Mouse (Mus musculus): Measurements from ENCODE around the gene Stam. TPM values are rescaled to one million over a fixed set of nuclear protein-coding genes. Genes with fewer than 3 reads are reported as not detected.

Stam gene
- polyA plus RNA-seq, 1 experiment, result 71.3 TPM

DNA sequence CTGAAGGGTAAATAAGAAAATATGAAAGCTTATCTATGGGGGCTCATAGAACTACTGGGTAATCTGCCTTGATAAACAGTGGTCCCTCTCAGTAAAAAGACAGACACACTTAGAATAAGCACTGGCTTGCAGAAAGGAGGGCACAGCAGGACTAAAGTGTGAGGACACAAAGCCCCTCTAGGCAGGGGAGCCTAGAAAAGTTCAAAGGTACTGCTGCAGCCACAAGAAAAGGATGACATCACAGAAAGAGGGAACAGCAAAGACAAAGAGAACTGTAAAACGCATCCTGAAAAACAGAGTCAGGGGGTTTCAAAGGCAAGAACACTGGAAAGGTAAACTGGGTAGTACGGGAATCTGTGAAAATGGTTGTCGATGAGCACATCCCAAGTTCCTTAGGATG, 20.3 kb upstream of the Stam start:
- TF ChIP-seq EP300 (IDR thresholded peaks at IDR 0.05; ENCODE audit: insufficient read depth, low read depth, low read length), result no peak
- TF ChIP-seq POLR2A (IDR thresholded peaks at IDR 0.05; ENCODE audit: insufficient read depth, low read length), result no peak
- Histone ChIP-seq H3K9me3 (replicated peaks; ENCODE audit: control insufficient read depth, insufficient read depth, low read length, poor library complexity, severe bottlenecking) (no peaks in the 10 kb centered on the region), H3K27ac (ENCODE audit: insufficient read depth, low read length) (no peak overlapping the region), H3K4me1 (ENCODE audit: control insufficient read depth, insufficient read depth, low read length) (no peaks in the 10 kb centered on the region), H3K4me3 (ENCODE audit: low read depth, low read length) (no peak overlapping the region), H3K36me3 (ENCODE audit: control insufficient read depth, insufficient read depth, low read length, poor library complexity, severe bottlenecking) (no peaks in the 10 kb centered on the region), H3K9ac (ENCODE audit: low read depth, poor library complexity, severe bottlenecking) (no peak overlapping the region), H3K27me3 (ENCODE audit: control insufficient read depth, insufficient read depth, low read length, poor library complexity, severe bottlenecking) (no peaks in the 10 kb centered on the region)

- H3K36me3 ChIP-seq (ENCODE audit: control insufficient read depth, insufficient read depth, low read length, poor library complexity, severe bottlenecking), result no peaks in the 10 kb centered on the region
- no peaks in the 10 kb centered on the region for H3K4me1 ChIP-seq (ENCODE audit: control insufficient read depth, insufficient read depth, low read length)
- TF ChIP-seq EP300 (IDR thresholded peaks at IDR 0.05; ENCODE audit: insufficient read depth, low read depth, low read length) (no peak), POLR2A (IDR thresholded peaks at IDR 0.05; ENCODE audit: insufficient read depth, low read length) (no peak), CTCF (IDR thresholded peaks at IDR 0.05; ENCODE audit: low read depth, low read length) (no peak)
- no peaks in the 10 kb centered on the region for H3K9me3 ChIP-seq (replicated peaks; ENCODE audit: control insufficient read depth, insufficient read depth, low read length, poor library complexity, severe bottlenecking)
- H3K27ac ChIP-seq (ENCODE audit: insufficient read depth, low read length), result no peak overlapping the region
- no peak overlapping the region for H3K9ac ChIP-seq (ENCODE audit: low read depth, poor library complexity, severe bottlenecking)
- no peak overlapping the region for H3K4me3 ChIP-seq (ENCODE audit: low read depth, low read length)
- H3K27me3 ChIP-seq (ENCODE audit: control insufficient read depth, insufficient read depth, low read length, poor library complexity, severe bottlenecking), result no peaks in the 10 kb centered on the region
Observed at GRCm38 (mm10) chr2:14054163-14054562, 19.7 kb upstream of the Stam start.

- H3K36me3 ChIP-seq (ENCODE audit: control insufficient read depth, insufficient read depth, low read length, poor library complexity, severe bottlenecking), result no peaks in the 10 kb centered on the region
- H3K9me3 ChIP-seq (replicated peaks; ENCODE audit: control insufficient read depth, insufficient read depth, low read length, poor library complexity, severe bottlenecking), result no peaks in the 10 kb centered on the region
- H3K4me1 ChIP-seq (ENCODE audit: control insufficient read depth, insufficient read depth, low read length), result no peaks in the 10 kb centered on the region
- no peak overlapping the region for H3K27ac ChIP-seq (ENCODE audit: insufficient read depth, low read length)
- TF ChIP-seq CTCF (IDR thresholded peaks at IDR 0.05; ENCODE audit: low read depth, low read length), result no peak
- TF ChIP-seq POLR2A (IDR thresholded peaks at IDR 0.05; ENCODE audit: insufficient read depth, low read length), result no peak
- no peak for TF ChIP-seq EP300 (IDR thresholded peaks at IDR 0.05; ENCODE audit: insufficient read depth, low read depth, low read length)
- peak overlapping the region; percentile 96 for H3K4me3 ChIP-seq (ENCODE audit: low read depth, low read length)
- peak overlapping the region; percentile 84 for H3K9ac ChIP-seq (ENCODE audit: low read depth, poor library complexity, severe bottlenecking)
- no peaks in the 10 kb centered on the region; the same call in 1 of the 2 replicates for H3K27me3 ChIP-seq (ENCODE audit: control insufficient read depth, insufficient read depth, low read length, poor library complexity, severe bottlenecking)
Observed at GRCm38 (mm10) chr2:14054716-14055115, 19.2 kb upstream of the Stam start.

DNA sequence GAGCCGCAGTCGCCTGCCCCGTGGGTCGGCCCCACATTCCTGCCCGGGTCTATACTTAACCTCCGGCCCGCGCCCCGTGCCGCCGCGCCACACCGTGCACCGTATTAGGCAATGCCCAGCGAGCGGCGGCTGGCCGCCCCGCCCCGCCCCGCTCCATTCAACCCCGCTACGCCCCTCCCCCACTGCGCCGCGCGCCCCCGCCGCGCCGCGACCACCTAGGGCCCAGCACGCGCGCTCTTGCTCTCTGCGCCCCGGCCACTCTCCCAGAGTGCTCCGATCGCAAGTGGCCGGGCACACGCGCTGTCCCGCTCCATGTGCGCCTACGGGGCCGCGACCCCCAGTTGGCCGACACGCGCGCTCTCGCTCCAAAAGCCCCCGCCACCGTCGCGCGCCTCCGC, 18.7 kb upstream of the Stam start:
- Histone ChIP-seq H3K9me3 (replicated peaks; ENCODE audit: control insufficient read depth, insufficient read depth, low read length, poor library complexity, severe bottlenecking) (no peaks in the 10 kb centered on the region), H3K4me1 (ENCODE audit: control insufficient read depth, insufficient read depth, low read length) (no peaks in the 10 kb centered on the region), H3K4me3 (ENCODE audit: low read depth, low read length) (peak overlapping the region; percentile 96), H3K36me3 (ENCODE audit: control insufficient read depth, insufficient read depth, low read length, poor library complexity, severe bottlenecking) (no peaks in the 10 kb centered on the region), H3K27me3 (ENCODE audit: control insufficient read depth, insufficient read depth, low read length, poor library complexity, severe bottlenecking) (no peaks in the 10 kb centered on the region; the same call in 1 of the 2 replicates), H3K27ac (ENCODE audit: insufficient read depth, low read length) (no peak overlapping the region), H3K9ac (ENCODE audit: low read depth, poor library complexity, severe bottlenecking) (peak overlapping the region; percentile 84)
- no peak for TF ChIP-seq CTCF (IDR thresholded peaks at IDR 0.05; ENCODE audit: low read depth, low read length)
- TF ChIP-seq POLR2A (IDR thresholded peaks at IDR 0.05; ENCODE audit: insufficient read depth, low read length), result no peak
- no peak for TF ChIP-seq EP300 (IDR thresholded peaks at IDR 0.05; ENCODE audit: insufficient read depth, low read depth, low read length)

GRCm38 (mm10) chr2:14055566-14056331, 18.1 kb upstream of the Stam start, which contains the start of gene Hacd1:
Hacd1 (minus strand) TSS chr2:14056135.
- no peaks in the 10 kb centered on the region for H3K36me3 ChIP-seq (ENCODE audit: control insufficient read depth, insufficient read depth, low read length, poor library complexity, severe bottlenecking)
- no peaks in the 10 kb centered on the region for H3K9me3 ChIP-seq (replicated peaks; ENCODE audit: control insufficient read depth, insufficient read depth, low read length, poor library complexity, severe bottlenecking)
- TF ChIP-seq POLR2A (IDR thresholded peaks at IDR 0.05; ENCODE audit: insufficient read depth, low read length) (no peak), CTCF (IDR thresholded peaks at IDR 0.05; ENCODE audit: low read depth, low read length) (no peak), EP300 (IDR thresholded peaks at IDR 0.05; ENCODE audit: insufficient read depth, low read depth, low read length) (no peak)
- H3K27ac ChIP-seq (ENCODE audit: insufficient read depth, low read length), result no peak within 1 kb of the TSS
- peak within 1 kb of the TSS; percentile 84 for H3K9ac ChIP-seq (ENCODE audit: low read depth, poor library complexity, severe bottlenecking)
- peak within 1 kb of the TSS; percentile 96 for H3K4me3 ChIP-seq (ENCODE audit: low read depth, low read length)
- no peaks in the 10 kb centered on the region for H3K4me1 ChIP-seq (ENCODE audit: control insufficient read depth, insufficient read depth, low read length)
- H3K27me3 ChIP-seq (ENCODE audit: control insufficient read depth, insufficient read depth, low read length, poor library complexity, severe bottlenecking), result no peaks in the 10 kb centered on the region; the same call in 1 of the 2 replicates

Data from ES-Bruce4 (cell line).